Mouse (Mus musculus) layer of hippocampus, postnatal 10 days (tissue): ENCODE measurements around the gene Cadps2. TPM values are rescaled to one million over a fixed set of nuclear protein-coding genes. Genes with fewer than 3 reads are reported as not detected.

ENCODE experiments used
- DNase-seq, 2 experiments: peaks; one replicate each; pipeline ENCODE4 v3.0.0; 2021; ENCODE audit warnings: low spot score in 2 of 2
- total RNA-seq, 2 experiments: library from RNA; stranded (reverse); gene quantifications; 2 replicates each; pipeline ENCODE4 v1.2.3; 2021

Cadps2 gene
- total RNA-seq, 2 experiments from 2014 or later = 79.1 to 83.7 TPM

DNA sequence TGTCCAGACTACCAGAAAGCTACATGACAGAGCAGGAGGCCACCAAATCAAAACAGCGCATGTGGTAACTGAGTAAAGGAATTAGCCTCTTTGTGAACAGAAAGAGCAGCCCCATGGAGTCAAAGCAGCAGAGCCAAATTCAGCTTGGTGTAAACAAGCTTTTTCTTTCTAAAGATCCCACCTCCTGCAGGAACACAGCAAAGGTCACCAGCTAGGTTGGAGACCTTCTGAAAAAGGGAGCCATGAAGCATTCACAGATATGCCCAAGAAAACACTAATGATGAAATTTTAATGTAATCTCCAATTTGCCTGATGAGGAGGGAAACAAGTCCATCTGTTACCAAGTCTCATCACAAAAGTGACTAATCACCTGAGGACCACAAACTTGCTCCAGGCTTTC lies 270.5 kb downstream of the Cadps2 start:
- DNase-seq = no peak

GRCm38 (mm10) chr6:23567651-23568050 lies 271.6 kb downstream of the Cadps2 start:
- DNase-seq = no peak

DNA sequence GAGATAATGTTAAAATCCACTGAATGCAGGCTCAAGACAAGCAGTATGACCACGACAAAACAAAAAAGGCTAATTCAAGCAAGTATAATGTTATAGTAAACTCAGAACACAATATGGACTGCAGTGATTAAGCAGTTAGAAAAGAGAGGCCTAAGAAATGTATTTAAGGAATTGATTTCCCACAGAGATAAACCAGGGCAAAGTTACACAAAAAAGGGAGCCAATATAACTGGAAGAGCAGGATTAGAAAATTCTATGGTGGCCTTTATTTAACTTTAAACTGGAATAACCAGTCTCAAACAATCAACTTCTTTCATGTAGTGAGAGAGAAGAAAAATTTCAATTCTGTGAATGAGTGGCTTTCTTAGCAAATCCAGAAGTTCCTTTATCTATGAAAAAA lies 289.3 kb downstream of the Cadps2 start:
- DNase-seq = no peak

DNA sequence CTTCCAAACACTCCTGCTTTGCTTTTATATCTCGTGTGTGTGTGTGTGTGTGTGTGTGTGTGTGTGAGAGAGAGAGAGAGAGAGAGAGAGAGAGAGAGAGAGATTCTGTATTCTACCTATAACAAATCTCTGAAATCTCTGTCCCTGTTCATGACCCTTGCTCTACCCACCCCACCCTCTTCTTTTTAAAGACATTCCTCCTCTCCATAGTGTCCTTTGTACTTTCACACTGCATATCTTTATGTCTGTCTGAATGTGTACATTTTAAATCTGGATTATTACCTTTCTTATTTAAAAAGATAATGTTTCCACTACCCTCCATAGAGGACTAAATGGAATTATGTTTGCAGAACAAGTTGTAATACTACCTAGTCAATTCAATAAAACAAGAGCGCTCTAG lies 315.5 kb downstream of the Cadps2 start:
- no peak for DNase-seq

DNA sequence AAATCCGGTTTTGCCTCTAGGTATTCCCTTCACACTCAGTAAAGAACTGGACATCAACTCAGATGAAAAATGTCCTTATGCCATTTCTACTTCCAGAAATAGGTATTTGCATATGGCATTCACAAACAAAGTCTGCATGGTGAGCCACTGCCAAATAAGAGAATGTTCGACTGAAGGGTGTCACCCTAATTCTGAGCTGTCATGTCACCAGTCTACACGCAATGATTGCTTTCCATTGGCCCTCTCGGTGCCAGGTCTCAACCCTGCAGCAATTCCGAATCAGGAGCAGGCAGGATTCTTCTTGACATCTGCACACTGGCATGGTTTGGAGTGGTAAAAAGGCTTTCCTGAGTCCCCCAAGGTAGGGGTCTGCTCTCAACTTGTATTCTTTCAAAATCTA lies 316.7 kb downstream of the Cadps2 start:
- DNase-seq = no peak

- no peak for DNase-seq
Measured at GRCm38 (mm10) chr6:23498611-23499010, 340.6 kb downstream of the Cadps2 start.

GRCm38 (mm10) chr6:23491804-23492203 lies 347.4 kb downstream of the Cadps2 start:
- DNase-seq = peak; percentile 9 to 35

- DNase-seq = no peak
Measured at GRCm38 (mm10) chr6:23490431-23490830, 348.8 kb downstream of the Cadps2 start.

DNA sequence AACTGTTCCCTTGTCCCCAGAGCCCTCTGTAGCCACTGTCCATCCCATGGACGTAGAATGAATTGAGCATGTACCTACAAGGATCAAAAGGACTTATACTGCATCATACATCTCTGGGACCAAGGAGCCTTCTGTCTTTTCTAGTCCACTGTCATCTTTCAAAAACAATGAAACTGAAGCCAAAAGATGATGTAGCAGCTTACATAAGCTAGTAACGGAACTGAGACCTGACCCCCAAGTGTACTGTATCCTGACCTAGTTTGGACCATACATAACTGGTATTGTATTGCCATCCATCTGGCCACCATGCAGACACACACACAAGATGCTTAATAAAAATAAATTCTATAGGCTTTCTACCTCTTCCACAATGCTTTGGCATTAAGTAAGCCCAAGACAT lies 350.2 kb downstream of the Cadps2 start:
- no peak for DNase-seq

GRCm38 (mm10) chr6:23472686-23473085 lies 366.5 kb downstream of the Cadps2 start:
- no peak for DNase-seq

DNA sequence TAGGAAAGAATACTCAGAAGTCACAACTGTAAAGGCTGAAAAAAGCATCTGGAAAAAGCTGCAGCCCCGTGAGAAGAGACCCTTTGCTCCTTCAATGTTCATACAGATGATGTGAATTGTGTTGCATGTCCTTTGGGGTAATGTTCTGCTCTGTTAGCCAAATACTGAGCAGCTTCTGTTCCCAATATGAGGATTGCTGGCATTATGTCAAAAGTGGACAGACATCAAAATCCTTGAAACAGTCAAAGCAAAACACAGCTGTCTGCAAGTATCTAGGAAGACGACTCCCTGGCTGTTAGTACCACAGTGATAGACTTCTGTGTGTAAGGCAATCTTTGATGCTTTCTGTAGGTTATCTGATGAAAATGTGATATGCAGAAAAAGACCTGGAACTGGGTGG lies 367.4 kb downstream of the Cadps2 start:
- DNase-seq = no peak

DNA sequence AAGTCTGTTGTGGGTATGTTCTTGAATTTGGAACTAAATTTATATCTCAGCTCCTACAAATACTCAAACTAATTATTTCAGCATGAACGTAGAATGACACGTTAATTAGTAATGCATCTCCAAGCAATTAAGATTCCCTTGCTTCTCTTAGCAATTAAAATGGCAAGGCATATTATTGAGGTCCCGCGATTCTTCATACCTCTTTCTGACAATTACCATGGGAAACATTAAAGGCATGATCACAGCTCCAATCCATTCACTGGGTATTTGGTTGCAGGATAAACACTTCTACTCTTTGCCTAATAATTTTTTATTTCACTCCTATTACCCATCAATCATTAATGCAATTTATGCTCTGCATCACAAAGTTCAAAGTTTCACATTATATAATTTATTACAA lies 371.3 kb downstream of the Cadps2 start:
- no peak for DNase-seq

DNA sequence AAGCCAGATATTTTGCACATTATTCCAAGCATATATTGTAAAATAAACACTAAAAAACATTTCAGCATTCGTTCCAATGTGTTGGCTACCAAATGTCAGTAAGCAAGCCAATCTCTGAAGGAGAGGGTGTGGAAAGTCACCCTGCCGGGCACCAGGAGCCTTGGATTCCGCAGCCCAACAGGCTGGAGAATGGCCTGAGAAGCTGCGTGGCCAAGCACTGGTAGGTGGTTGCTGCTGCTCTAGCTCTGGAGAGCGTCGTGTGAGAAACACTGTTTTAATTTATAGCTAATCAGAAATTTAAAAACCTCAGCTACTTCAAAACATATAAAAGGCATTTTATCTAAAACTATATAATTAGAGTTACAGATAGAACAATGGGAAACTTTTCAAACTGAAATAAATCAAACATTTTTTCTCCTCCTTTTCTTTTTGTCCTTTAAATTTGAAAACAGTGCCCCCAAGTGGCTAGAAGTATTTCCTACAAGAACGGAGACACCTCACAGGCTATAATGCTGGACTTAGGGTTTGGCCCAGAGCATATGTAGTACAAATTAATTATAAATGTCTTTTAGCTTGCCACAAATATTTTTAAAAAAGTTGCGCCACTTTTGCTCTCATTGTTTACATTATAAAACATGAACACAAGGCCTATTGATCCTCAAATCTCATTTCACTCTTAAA lies 376.5 kb downstream of the Cadps2 start:
- DNase-seq = no peak

- peak; percentile 78 to 79 for DNase-seq
Measured at GRCm38 (mm10) chr6:23457748-23458147, 381.5 kb downstream of the Cadps2 start.

GRCm38 (mm10) chr6:23453907-23454306 lies 385.3 kb downstream of the Cadps2 start:
- DNase-seq = no peak

- DNase-seq = no peak
Measured at GRCm38 (mm10) chr6:23439897-23440296, 399.3 kb downstream of the Cadps2 start.

- peak in 1 of 2 experiments; percentile 11 for DNase-seq
Measured at GRCm38 (mm10) chr6:23410256-23411049, 428.8 kb downstream of the Cadps2 start.

DNA sequence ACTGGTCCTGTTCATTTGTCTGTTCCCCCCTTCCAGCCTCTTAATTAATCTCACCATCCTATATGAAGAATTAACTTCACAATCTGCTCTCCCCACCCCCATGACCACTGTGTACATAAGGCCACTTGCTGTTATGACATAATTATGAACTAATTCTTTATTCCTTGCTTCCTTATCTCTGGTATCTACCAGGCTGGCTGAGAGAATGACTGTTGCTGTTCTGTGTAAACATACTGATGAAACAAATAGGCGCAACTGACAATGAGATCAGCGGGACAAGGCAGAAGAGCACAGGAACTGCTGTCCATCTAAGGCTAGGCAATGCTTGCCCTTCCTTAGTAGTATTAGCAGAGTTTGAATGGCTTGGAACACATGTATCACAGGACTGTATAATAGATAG lies 445.1 kb downstream of the Cadps2 start:
- no peak for DNase-seq

DNA sequence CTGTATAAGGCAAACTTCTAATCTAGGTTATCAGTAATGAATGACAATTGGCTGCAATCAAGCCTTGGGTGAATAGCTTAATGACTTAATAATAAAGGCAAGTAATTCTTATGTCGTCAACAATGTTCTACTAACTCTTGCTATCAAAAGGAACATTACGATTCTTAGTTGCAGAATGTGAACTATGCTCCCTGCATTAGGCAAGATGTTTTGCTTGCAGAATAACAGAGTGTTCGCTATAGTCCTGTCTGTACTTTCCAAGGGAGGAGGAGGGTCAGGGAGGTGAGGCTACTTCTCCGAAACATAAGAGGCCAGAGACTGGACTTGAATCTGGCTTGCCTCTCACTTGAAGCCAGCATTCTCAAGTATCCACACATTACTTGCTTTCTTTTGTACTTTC lies 446.5 kb downstream of the Cadps2 start:
- DNase-seq = no peak

- no peak for DNase-seq
Measured at GRCm38 (mm10) chr6:23386711-23387110, 452.5 kb downstream of the Cadps2 start.

DNA sequence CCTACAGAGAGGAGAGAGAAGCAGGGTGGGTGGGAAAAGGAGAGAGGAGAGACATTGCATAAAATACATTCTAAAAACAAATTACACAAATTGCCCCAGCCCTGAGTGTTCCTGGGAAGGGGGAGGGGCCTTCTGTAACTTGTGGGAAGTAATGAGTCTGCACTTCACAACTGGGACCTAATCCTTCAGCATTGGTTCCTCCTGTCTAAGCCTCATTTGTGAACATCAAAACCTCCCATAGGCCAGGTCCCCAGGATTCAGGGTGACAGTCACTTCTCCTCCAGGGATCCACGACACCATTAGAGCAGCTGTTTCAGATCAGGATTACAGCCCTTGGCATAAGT lies 456.2 kb downstream of the Cadps2 start:
- DNase-seq = peak in 1 of 2 experiments; percentile 6

GRCm38 (mm10) chr6:23382283-23383003 lies 456.8 kb downstream of the Cadps2 start:
- DNase-seq = no peak
